Mouse (Mus musculus) left cerebral cortex, postnatal 14 days (tissue): ENCODE results near the gene Pars2. TPM values are rescaled to one million over a fixed set of nuclear protein-coding genes. Genes with fewer than 3 reads are reported as not detected.

Experiments used
- DNase-seq, 2 experiments: peaks; one replicate each; pipeline ENCODE4 v3.0.0; 2021 to 2022; ENCODE audit warnings: low spot score in 2 of 2, mixed read lengths in 1 of 2
- intact Hi-C: fragments of 180-260 bp; cut with DNase I; formaldehyde crosslinking; loops from one replicate; pipeline ENCODE4 v1.15.1; 2025
- long read RNA-seq, 2 experiments: library from polyadenylated mRNA; stranded (forward); transcript quantifications; one replicate each; pipeline ENCODE4 v2.0.0; 2021
- total RNA-seq, 2 experiments: library from RNA; stranded (reverse); gene quantifications; 2 replicates each; pipeline ENCODE4 v1.2.3; 2021

Pars2 gene
- 1 to 10 TPM; 6.3 to 6.5 TPM for total RNA-seq
- long read RNA-seq, experiment 1, transcript Pars2-201 (2 exons, 2,191 nt) = major isoform, 5 of 17 reads
- long read RNA-seq, experiment 1, partial matches to known transcripts = 0 of 17 reads
- long read RNA-seq, experiment 1, other reads (novel, unspliced or antisense) = 6 of 17 reads
- long read RNA-seq, experiment 2, transcript Pars2-201 (2 exons, 2,191 nt) = major isoform, 8 of 17 reads
- long read RNA-seq, experiment 2, transcript Pars2-203 (2 exons, 502 nt) = minor isoform, 6 of 17 reads
- long read RNA-seq, experiment 2, partial matches to known transcripts = 0 of 17 reads
- long read RNA-seq, experiment 2, other reads (novel, unspliced or antisense) = 3 of 17 reads

- intact Hi-C loops = no loop called here
- DNase-seq = peak; percentile 98
Measured at GRCm38 (mm10) chr4:106650833-106651527, at the start of gene Pars2. Pars2 (plus strand) TSS chr4:106651069.

DNA sequence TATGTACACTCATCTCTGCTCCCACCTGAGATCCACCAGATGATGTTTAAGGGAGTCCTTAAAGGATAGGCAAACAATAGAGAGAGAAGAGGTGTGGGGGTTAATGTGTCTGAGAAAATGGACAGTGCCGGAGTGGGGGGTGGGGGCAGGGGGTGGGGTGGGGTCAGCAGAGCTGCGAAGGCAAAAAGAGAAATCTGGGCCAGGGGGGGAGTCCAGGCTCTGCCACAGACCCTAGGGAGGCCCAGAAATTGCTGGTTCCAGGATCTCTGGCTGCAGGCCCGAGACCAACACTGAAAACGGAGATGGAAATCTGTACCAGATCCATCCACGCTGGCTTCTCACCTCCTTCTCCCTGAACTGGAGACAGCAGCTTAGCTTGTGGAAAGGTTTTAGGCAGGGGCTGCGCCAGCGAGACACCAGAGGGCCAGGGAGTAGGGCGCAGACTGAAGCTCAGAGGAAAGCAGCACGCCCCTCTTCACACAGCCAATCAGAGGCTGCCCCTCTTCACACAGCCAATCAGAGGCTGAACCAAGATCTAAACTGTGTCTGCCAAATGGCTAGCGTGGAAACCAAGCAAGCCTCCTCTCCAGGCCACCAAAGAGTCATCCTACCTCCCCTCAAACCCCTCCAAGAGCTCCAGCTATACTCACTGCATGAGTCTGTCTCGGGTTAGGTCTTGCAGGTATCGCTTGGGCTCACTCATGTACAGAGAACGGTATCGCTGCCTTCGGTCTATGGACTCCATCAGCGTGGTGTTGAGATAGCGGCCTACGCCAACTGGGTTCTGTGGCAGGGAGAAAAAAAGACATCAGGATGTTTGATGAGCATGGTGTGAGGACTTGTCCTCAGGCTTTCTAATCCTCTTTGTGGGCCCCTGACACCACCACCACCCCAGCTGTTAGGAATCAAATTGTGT is 44.0 kb upstream of the Pars2 start:
- no peak for DNase-seq
- intact Hi-C loops = no loop called here

- intact Hi-C loops = no loop called here
- DNase-seq = no peak
Measured at GRCm38 (mm10) chr4:106607905-106608304, 43.0 kb upstream of the Pars2 start.

DNA sequence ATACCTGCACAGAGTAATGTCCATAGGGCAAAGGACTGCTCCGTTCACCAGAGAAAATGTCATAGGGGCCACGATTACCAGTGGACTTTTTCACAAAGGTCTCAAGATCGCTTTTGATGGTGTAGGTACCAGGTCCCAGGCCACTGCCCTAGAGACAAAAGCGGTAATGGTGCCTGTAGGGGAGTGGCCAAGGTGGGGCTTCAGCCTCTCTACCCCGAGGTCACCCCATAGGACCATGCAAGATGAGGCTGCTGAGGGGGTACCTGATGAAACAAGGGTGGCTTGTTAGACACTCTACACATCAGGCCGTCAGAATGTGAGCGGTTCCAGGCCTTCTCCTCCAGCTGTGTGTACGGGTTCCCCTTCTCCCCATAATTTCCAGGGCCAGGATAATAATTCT is 37.8 kb upstream of the Pars2 start:
- DNase-seq = no peak

GRCm38 (mm10) chr4:106613560-106613959 is 37.3 kb upstream of the Pars2 start:
- no peak for DNase-seq
- intact Hi-C loops = loop anchor here (5.0 to 10.0 kb wide), 2 partner anchors 221 to 549 kb away; no protein-coding TSS in a partner anchor

More for the DNA sequence above, 37.8 kb upstream of the Pars2 start:
- intact Hi-C loops = loop anchor here (5.0 to 10.0 kb wide), 2 partner anchors 222 to 549 kb away; no protein-coding TSS in a partner anchor

- intact Hi-C loops = loop anchor here (1.0 to 10.0 kb wide), 3 partner anchors 94 to 548 kb away; no protein-coding TSS in a partner anchor
Measured at GRCm38 (mm10) chr4:106614180-106614797, 36.6 kb upstream of the Pars2 start.

GRCm38 (mm10) chr4:106614881-106615280 is 36.0 kb upstream of the Pars2 start:
- DNase-seq = no peak
- intact Hi-C loops = loop anchor here (1.0 to 10.0 kb wide), 3 partner anchors 93 to 547 kb away; no protein-coding TSS in a partner anchor

More at GRCm38 (mm10) chr4:106614180-106614797, 36.6 kb upstream of the Pars2 start:
- DNase-seq = peak; percentile 75 to 80

- intact Hi-C loops = loop anchor here (10.0 kb wide), 1 partner anchor 219 kb away; no protein-coding TSS in a partner anchor
- no peak for DNase-seq
Measured at GRCm38 (mm10) chr4:106615637-106616036, 35.2 kb upstream of the Pars2 start.

DNA sequence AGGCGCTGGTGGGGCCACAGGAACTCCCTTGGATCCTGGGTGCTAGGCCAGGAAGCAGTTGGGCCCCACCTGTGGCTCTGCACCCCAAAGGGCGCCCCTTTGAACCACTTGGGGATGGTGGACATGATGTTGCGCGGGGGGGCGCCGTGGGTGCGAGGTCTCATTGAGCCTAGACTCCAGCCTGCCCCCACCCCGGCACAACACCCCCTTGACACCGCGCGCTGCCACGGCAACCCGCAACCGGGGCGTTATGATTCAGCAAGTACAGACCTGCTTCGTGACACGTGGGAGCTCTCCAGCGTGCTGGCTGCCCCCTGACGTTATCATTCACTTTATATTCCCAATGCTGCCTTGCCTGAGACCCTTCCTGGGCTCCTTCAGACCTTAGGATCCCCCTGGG is 33.8 kb upstream of the Pars2 start, which contains the start of gene Lexm:
Gene Lexm (minus strand): TSS at position 186 of the 400 bp plus-strand sequence.
- peak in 1 of 2 experiments; percentile 36 for DNase-seq
- intact Hi-C loops = loop anchor here (10.0 kb wide), 1 partner anchor 218 kb away; no protein-coding TSS in a partner anchor

- intact Hi-C loops = loop anchor here (10.0 kb wide), 1 partner anchor 216 kb away; no protein-coding TSS in a partner anchor
- DNase-seq = no peak
Measured at GRCm38 (mm10) chr4:106618898-106619297, 32.0 kb upstream of the Pars2 start.

- no peak for DNase-seq
- intact Hi-C loops = no loop called here
Measured at GRCm38 (mm10) chr4:106621428-106621827, 29.4 kb upstream of the Pars2 start.

DNA sequence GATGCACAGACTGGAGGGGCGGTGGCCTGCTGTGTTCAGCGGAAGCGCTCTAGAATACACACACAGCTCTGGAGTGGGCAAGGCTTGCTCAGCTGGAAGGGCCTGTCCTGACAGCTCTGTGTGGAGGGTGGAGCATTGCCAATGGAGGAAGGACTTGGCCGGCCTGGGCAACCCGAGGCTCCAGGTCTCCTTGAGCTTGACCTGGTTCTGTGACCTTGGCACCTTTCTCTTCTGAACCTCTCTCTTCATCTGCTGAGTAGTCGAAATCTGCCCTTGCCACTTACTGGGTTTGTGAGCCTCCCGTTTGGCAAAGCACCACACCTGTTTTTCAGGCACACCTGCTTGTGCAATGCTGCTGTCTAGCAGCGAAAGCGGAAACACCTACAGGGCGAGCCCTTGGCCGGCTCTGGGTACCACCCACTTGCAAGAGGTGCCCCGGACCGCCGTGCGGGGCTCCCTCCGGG is 28.8 kb upstream of the Pars2 start, which contains the start of gene Ttc22:
Gene Ttc22 (plus strand): TSS at position 403 of the 464 bp plus-strand sequence.
- intact Hi-C loops = no loop called here
- no peak for DNase-seq

DNA sequence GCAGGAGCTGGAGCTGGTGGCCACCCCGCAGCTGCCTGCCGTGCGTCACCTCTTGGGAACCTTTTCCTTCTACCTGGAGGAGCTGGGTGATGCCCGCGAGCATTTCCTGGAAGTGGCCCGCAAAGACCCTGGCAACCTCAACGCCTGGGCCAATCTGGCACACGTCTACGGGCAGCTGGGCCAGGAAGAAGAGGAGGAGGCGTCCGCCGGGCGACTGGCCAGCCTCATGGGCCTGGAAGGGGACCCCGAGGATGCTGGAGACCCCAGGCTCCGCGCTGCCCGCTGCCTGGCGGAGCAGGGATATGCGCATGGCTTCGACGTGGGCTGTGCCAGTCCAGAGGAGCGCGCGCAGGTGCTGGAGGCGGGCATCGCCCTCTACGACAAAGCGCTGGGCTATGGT is 28.2 kb upstream of the Pars2 start:
- intact Hi-C loops = no loop called here
- no peak for DNase-seq

- DNase-seq = no peak
- intact Hi-C loops = no loop called here
Measured at GRCm38 (mm10) chr4:106624271-106624670, 26.6 kb upstream of the Pars2 start.

DNA sequence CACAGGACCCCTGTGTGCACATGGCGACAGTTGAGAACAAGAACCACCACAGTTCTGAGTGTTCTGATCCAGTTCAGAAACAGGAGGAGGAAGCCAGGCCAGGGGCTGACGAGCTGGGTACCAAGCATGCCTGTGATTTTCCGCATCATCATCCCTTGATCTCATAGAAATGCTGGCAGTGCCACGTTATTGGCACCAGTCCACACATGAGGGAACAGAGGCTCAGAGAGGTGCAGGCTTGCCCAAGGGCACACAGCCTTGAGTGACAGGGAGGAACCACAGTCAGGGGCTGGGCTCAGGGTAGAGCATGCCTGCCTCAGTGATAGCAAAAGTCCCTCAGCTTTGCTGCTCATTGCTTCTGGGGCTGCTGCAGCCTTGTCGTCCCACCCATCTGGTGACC is 23.1 kb upstream of the Pars2 start:
- no peak for DNase-seq
- intact Hi-C loops = no loop called here

DNA sequence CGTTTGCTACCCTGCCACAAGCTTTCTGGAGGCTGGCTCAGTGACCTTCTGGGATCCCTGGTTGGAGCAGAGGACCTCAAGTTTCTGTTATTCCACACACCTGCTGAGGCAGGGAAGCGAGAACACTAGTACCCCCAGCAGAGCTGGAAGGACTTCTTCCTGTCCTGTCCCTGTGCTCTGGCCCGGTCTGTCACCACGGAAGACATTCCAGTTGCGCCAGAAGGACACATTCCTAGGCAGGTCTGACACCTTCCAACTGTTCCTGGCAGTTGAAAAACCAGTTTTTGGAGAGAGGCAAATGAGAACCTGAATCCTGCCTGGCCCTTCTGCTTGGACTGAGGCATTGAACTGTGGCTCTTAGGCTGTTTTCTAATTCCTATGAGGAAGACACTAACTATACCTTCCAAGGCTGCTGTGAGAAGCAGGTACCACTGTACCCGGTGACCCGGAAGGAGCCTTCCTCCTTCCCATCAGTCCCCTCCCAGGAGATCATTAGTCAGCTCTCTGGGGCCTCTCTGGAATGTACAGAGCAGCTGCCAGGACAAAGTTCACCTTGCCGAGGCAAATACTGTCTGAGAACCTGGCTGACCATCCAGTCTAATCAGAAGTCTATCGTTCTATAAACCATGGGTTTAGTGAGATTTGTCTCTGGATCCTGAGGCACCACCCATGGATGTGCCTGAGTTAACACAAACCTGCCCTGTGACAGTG is 22.1 kb upstream of the Pars2 start:
- DNase-seq = no peak
- intact Hi-C loops = no loop called here

DNA sequence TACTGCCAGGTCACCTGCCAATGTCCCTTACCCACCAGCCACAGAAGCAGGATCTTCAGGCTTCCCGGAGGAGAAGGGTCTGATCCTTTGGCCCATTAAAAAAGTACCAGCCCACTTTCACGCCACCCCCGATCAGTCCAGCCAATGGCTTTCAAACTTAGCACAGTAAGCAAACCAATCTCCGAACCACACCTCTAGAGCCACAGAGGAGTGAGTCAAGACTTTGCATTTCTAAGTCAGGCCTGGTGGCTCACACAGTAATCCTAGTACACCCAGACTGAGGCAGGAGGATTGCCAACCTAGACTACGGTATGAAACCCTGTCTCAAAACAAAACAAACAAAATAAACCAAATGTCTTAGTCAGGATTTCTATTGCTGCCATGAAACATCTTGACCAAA is 21.5 kb upstream of the Pars2 start:
- intact Hi-C loops = no loop called here
- DNase-seq = no peak
